Mouse (Mus musculus) stomach, embryonic 14.5 days (tissue): ENCODE data around the gene Zfp524. TPM values are rescaled to one million over a fixed set of nuclear protein-coding genes. Genes with fewer than 3 reads are reported as not detected.

Source experiments
- ATAC-seq: fragments of 200-750 bp; cut with Nextera tagmentation; 2 replicates; pipeline ENCODE4 v1.8.0; 2017; ENCODE audit warnings: low read depth, moderate TSS enrichment; ENCODE audit not compliant: insufficient number of reproducible peaks, insufficient read depth, low FRiP score
- H3K27ac ChIP-seq: fragments of 300-500 bp; sonication (generic); 2 replicates; pipeline ENCODE4 v1.5.1; 2014; ENCODE audit warnings: mild to moderate bottlenecking, low read length, moderate library complexity, mixed read lengths
- H3K27me3 ChIP-seq: fragments of 300-500 bp; sonication (generic); 2 replicates; pipeline ENCODE4 v1.6.1; 2014; ENCODE audit warnings: low read length, control low read depth, mixed read lengths; ENCODE audit not compliant: control insufficient read depth, insufficient read depth
- H3K36me3 ChIP-seq: fragments of 300-500 bp; sonication (generic); 2 replicates; pipeline ENCODE4 v1.6.1; 2014; ENCODE audit warnings: mild to moderate bottlenecking, control low read depth, low read length, moderate library complexity, mixed read lengths; ENCODE audit not compliant: control insufficient read depth, insufficient read depth
- H3K4me1 ChIP-seq: fragments of 300-500 bp; sonication (generic); 2 replicates; pipeline ENCODE4 v1.6.1; 2014; ENCODE audit warnings: low read length, control low read depth, mixed read lengths; ENCODE audit not compliant: control insufficient read depth, insufficient read depth
- H3K4me2 ChIP-seq: fragments of 300-500 bp; sonication (generic); replicated peaks from 2 replicates; pipeline ENCODE4 v1.6.1; 2014; ENCODE audit warnings: low read depth, low read length, control low read depth
- H3K4me3 ChIP-seq: fragments of 300-500 bp; sonication (generic); 2 replicates; pipeline ENCODE4 v1.5.1; 2014; ENCODE audit warnings: low read depth, low read length, control low read depth
- H3K9ac ChIP-seq: fragments of 300-500 bp; sonication (generic); replicated peaks from 2 replicates; pipeline ENCODE4 v1.6.1; 2014; ENCODE audit warnings: low read depth, mild to moderate bottlenecking, control low read depth, low read length, moderate library complexity, mixed read lengths
- H3K9me3 ChIP-seq: fragments of 300-500 bp; sonication (generic); 2 replicates; pipeline ENCODE4 v1.6.1; 2016; ENCODE audit warnings: low read depth, low read length, control low read depth; ENCODE audit not compliant: control insufficient read depth
- WGBS: fragments of 180-500 bp; shearing (Covaris S2); extraction: QIAGEN DNeasy Blood & Tissue Kit; methylation state at CpG from one replicate; pipeline ENCODE4 v1.1.7; 2014; 5-methylcytosine and 5-hydroxymethylcytosine counted together
- polyA plus RNA-seq: library from polyadenylated mRNA; unstranded; fragments of >200 nt; fragmentation: Nextera tagmentation; extraction: Ambion mirVana; gene quantifications from 2 replicates; pipeline ENCODE4 v1.2.1, GENCODE M21; 2014

Gene Zfp524
- polyA plus RNA-seq, 1 experiment from 2014 or later: 18.0 TPM

GRCm38 (mm10) chr7:5047313-5047712 lies 33.1 kb downstream of the Zfp524 start:
- H3K27ac ChIP-seq: no peak overlapping the region
- no peaks in the 10 kb centered on the region for H3K9me3 ChIP-seq
- H3K9ac ChIP-seq: no peak overlapping the region
- H3K4me3 ChIP-seq: no peak overlapping the region
- 25% methylated on average over 2 of the region's 2 CpGs for WGBS
- H3K36me3 ChIP-seq: no peaks in the 10 kb centered on the region
- H3K27me3 ChIP-seq: no peaks in the 10 kb centered on the region
- H3K4me1 ChIP-seq: no peaks in the 10 kb centered on the region; the same call in 1 of the 2 replicates
- H3K4me2 ChIP-seq: no peak overlapping the region
- ATAC-seq: no peak

- under 1% methylated on average over 65 of the region's 65 CpGs for WGBS
- H3K27me3 ChIP-seq: peaks cover 21% of the 10 kb centered on the region
- H3K9ac ChIP-seq: peak within 1 kb of the TSS; percentile 78
- peak within 1 kb of the TSS; percentile 63; the same call in 1 of the 2 replicates for H3K27ac ChIP-seq
- H3K9me3 ChIP-seq: no peaks in the 10 kb centered on the region
- peaks cover 16% of the 10 kb centered on the region for H3K4me1 ChIP-seq
- ATAC-seq: peak; percentile 68; the same call in 1 of the 2 replicates
- no peaks in the 10 kb centered on the region for H3K36me3 ChIP-seq
- peak within 1 kb of the TSS; percentile 91 for H3K4me2 ChIP-seq
- peak within 1 kb of the TSS; percentile 77 for H3K4me3 ChIP-seq
Measured at GRCm38 (mm10) chr7:5051193-5052192, 37.3 kb downstream of the Zfp524 start, which contains the start of gene Zfp580. Gene Zfp580, plus strand, starts transcription at chr7:5051538.

DNA sequence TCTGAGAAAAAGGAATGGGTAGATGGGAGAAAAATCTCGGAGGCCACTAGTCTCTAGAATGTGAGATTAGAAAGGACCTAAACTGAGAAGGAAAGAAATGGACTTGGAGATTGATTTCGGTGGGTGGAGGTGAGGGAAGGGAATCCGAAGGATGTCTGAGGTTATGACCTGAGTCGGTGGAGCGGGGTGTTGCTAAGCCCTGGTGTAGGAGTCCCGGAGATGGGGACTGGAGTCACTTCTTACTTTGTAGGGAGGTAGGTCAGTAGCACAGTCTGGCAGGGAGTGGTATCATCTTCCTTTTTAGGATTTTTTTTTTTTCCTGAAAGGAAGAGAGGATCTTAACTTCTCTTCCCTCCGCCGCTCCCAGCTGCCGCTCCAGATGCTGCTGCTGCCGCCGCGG lies 38.2 kb downstream of the Zfp524 start:
- Histone ChIP-seq H3K36me3 (no peaks in the 10 kb centered on the region), H3K4me3 (peak overlapping the region; percentile 77), H3K9me3 (no peaks in the 10 kb centered on the region), H3K9ac (peak overlapping the region; percentile 30; the same call in 1 of the 2 replicates), H3K27me3 (peaks cover 21% of the 10 kb centered on the region), H3K27ac (no peak overlapping the region), H3K4me2 (peak overlapping the region; percentile 91), H3K4me1 (peaks cover 16% of the 10 kb centered on the region)
- ATAC-seq: no peak
- WGBS: under 1% methylated on average over 12 of the region's 12 CpGs

DNA sequence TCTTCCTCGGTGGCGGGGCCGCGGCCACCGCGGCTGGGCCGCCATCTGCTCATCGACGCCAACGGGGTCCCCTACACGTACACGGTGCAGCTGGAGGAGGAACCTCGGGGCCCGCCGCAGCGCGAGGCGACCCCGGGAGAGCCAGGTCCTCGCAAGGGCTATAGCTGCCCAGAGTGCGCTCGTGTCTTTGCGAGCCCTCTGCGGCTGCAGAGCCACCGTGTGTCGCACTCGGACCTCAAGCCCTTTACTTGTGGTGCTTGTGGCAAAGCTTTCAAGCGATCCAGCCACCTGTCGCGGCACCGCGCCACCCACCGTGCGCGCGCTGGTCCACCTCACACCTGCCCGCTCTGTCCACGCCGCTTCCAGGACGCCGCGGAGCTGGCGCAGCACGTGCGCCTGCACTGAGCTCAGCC lies 38.7 kb downstream of the Zfp524 start:
- Histone ChIP-seq H3K4me3 (peak overlapping the region; percentile 77), H3K9ac (peak overlapping the region; percentile 30; the same call in 1 of the 2 replicates), H3K27me3 (peaks cover 23% of the 10 kb centered on the region), H3K36me3 (no peaks in the 10 kb centered on the region), H3K4me2 (peak overlapping the region; percentile 91), H3K27ac (no peak overlapping the region), H3K9me3 (no peaks in the 10 kb centered on the region), H3K4me1 (peaks cover 16% of the 10 kb centered on the region)
- 4% methylated on average over 45 of the region's 45 CpGs for WGBS
- no peak for ATAC-seq

GRCm38 (mm10) chr7:5053456-5054179 lies 39.4 kb downstream of the Zfp524 start:
- Histone ChIP-seq H3K9me3 (no peaks in the 10 kb centered on the region), H3K4me1 (peaks cover 16% of the 10 kb centered on the region), H3K27me3 (peaks cover 23% of the 10 kb centered on the region), H3K4me2 (peak overlapping the region; percentile 91), H3K4me3 (peak overlapping the region; percentile 77), H3K27ac (no peak overlapping the region), H3K36me3 (no peaks in the 10 kb centered on the region), H3K9ac (peak overlapping the region; percentile 30; the same call in 1 of the 2 replicates)
- WGBS: 9% methylated on average over 32 of the region's 32 CpGs
- no peak for ATAC-seq

DNA sequence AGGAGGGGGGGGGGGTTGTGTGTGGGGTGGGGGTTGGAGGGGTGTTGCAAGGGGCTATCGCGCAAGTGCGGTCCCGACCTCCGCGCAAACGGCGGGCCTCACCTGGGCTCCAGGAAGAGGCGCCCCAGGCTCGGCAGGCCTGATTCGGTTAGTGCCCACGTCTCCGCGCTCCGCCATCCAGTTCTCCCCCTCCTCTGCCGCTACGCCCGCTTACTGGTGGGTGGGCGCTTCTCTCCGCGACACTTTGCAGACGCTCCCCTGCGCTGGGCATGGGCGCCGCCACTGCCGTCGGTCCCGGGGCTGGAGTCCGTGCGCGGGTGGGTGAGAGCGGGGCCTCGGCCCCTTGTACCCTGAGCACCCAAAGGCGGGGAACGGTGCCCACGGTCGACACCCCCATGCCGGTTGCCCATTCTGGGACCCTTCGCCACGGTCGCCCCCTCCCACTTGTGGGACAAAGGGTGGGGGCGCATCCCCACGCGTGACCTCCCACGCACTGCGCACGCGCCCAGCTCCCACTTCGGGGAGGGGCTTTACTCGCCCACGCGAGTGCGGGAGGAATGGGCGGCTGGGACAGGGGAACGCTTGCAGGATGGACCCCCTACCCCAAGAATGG lies 42.5 kb downstream of the Zfp524 start:
- peak overlapping the region; percentile 60 for H3K4me2 ChIP-seq
- no peak for ATAC-seq
- no peaks in the 10 kb centered on the region for H3K9me3 ChIP-seq
- no peaks in the 10 kb centered on the region for H3K36me3 ChIP-seq
- peak overlapping the region; percentile 64 for H3K9ac ChIP-seq
- no peak overlapping the region; the same call in 1 of the 2 replicates for H3K27ac ChIP-seq
- H3K4me1 ChIP-seq: peaks cover 16% of the 10 kb centered on the region
- peaks cover 23% of the 10 kb centered on the region for H3K27me3 ChIP-seq
- under 1% methylated on average over 55 of the region's 55 CpGs for WGBS
- H3K4me3 ChIP-seq: peak overlapping the region; percentile 49

GRCm38 (mm10) chr7:5057381-5057780 lies 43.2 kb downstream of the Zfp524 start:
- Histone ChIP-seq H3K4me1 (peaks cover 15% of the 10 kb centered on the region), H3K36me3 (no peaks in the 10 kb centered on the region), H3K27me3 (peaks cover 23% of the 10 kb centered on the region), H3K4me2 (peak overlapping the region; percentile 60), H3K27ac (no peak overlapping the region), H3K9me3 (no peaks in the 10 kb centered on the region), H3K9ac (no peak overlapping the region), H3K4me3 (peak overlapping the region; percentile 49)
- no peak for ATAC-seq
- 31% methylated on average over 8 of the region's 8 CpGs for WGBS

DNA sequence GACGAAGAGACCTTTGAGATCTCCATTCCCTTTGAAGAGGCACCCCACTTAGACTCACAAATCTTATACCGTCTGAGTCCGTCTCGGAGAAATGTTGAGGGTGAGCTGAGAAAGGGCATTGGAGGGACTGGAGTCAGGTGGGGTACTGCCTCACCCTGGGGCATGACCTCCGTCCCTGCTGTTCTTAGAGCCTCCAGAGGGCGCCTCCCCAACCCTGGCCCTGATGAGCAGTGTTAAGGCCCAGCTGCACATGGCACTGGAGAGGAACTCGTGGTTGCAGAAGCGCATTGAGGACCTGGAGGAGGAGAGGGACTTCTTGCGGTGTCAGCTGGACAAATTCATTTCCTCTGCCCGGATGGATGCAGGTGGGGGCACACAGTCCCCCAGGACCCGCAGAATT lies 43.6 kb downstream of the Zfp524 start:
- H3K9ac ChIP-seq: no peak overlapping the region
- no peak overlapping the region for H3K4me2 ChIP-seq
- peaks cover 23% of the 10 kb centered on the region for H3K27me3 ChIP-seq
- H3K27ac ChIP-seq: no peak overlapping the region
- H3K36me3 ChIP-seq: no peaks in the 10 kb centered on the region
- no peaks in the 10 kb centered on the region for H3K9me3 ChIP-seq
- H3K4me1 ChIP-seq: peaks cover 11% of the 10 kb centered on the region
- ATAC-seq: no peak
- 42% methylated on average over 11 of the region's 11 CpGs for WGBS
- no peak overlapping the region for H3K4me3 ChIP-seq
